Mouse (Mus musculus): Measurements from ENCODE around the gene Plxnb2. TPM values are rescaled to one million over a fixed set of nuclear protein-coding genes. Genes with fewer than 3 reads are reported as not detected.
A peak's percentile ranks its signal among the peaks of the same experiment; 100 is the strongest.

The Plxnb2 gene
- polyA plus RNA-seq (2012; rRNA removed) (212 and 268 TPM in 2 replicates), polyA plus RNA-seq (2014; fragmentation: Nextera tagmentation; extraction: Ambion mirVana) (170 and 183 TPM in 2 replicates)

DNA sequence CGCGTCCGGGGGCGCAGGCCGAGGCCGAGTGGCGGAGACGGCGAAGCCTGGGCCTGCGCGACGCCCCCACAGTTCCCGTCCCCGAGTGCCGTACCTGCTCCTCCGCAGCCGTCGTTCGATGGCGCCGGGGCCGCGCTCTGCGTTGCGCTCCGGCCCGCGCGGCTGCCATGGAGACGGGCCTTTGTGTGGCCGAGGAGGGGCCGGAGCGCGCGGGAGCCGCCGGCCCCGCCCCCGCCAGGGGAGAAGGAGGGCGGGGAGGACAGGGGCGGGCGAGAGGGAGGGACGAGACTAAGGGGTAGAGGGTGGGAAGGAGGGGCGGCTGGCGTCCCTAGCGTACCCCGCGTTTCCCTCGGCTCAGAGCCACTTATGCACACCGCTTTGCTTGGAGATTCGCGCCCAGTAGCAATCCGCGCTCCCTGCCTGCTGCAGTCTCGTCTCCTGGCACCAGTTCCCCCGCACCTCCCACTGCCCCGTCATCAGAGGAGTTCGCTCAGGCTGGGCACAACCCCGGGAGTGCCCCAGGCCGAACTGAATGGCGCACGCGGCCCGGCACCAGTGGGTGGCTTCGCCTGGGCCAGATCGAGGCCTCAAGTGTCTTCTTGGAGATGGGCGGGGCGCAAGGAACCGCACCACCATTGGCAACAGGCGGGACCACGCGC, at the start of gene Plxnb2:
TSS of gene Plxnb2 (minus strand) at position 218 of the 659 bp plus-strand sequence.
- ATAC-seq (ENCODE audit: low FRiP score, low read depth), result peak; percentile 92
- peak; percentile 83; the same call in 1 of the 2 replicates for TF ChIP-seq POLR2A (IDR thresholded peaks at IDR 0.05; ENCODE audit: borderline replicate concordance, extremely low read depth, insufficient read depth, insufficient read length)
- peak within 1 kb of the TSS; percentile 90 for H3K27ac ChIP-seq (replicated peaks; ENCODE audit: low read depth, low read length)

DNA sequence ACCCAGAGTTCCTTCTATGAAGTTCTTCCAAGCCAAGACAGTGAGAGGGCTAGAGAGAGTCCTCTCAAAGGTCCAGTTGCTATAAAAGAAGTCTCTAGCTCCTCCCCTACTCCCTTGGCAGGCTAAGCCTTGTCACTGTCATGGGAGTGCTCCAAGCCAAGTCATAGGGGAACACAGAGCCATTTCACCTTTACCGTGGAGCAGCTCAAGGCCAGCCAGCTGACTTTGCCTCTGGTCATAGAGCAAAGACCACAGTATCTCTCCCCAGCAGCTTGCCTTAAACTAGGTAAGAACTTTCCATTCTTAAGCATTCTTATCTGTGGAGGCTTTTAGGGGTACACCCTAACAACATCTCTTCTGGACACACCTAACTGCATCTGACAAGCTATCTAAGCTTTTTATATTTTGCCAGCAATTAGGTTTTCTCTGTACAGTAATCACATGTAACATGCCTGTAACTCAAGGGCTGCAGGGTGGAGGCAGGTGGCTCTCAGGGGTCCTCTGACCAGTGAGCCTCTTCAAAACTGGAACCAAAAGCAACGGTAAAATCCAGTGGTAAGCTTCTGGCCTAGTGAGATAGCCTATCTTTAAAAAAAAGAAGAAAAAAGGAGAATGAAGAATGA, 35.1 kb upstream of the Plxnb2 start:
- no peaks in the 10 kb centered on the region for H3K27me3 ChIP-seq (ENCODE audit: control insufficient read depth, insufficient read depth, low read length)
- H3K9me3 ChIP-seq (ENCODE audit: control insufficient read depth, low read length), result no peaks in the 10 kb centered on the region
- TF ChIP-seq POLR2A (IDR thresholded peaks at IDR 0.05; ENCODE audit: borderline replicate concordance, extremely low read depth, insufficient read depth, insufficient read length), result no peak
- H3K4me1 ChIP-seq (ENCODE audit: control insufficient read depth, insufficient read depth, low read length), result peaks cover 8% of the 10 kb centered on the region; the same call in 1 of the 2 replicates
- peaks cover 14% of the 10 kb centered on the region; the same call in 1 of the 2 replicates for H3K36me3 ChIP-seq (ENCODE audit: control insufficient read depth, insufficient read depth, low read length)
- no peak overlapping the region for H3K4me2 ChIP-seq (replicated peaks; ENCODE audit: low read depth, low read length, severe bottlenecking)
- no peak overlapping the region for H3K4me3 ChIP-seq (replicated peaks; ENCODE audit: low read length)
- no peak for ATAC-seq (ENCODE audit: low FRiP score, low read depth)
- H3K9ac ChIP-seq (ENCODE audit: low read depth, low read length, severe bottlenecking), result no peak overlapping the region
- H3K27ac ChIP-seq (replicated peaks; ENCODE audit: low read depth, low read length), result no peak overlapping the region
- DNase-seq (ENCODE audit: low spot score), result no peak
- WGBS, result 90% methylated on average over 2 of the region's 2 CpGs

More for the DNA sequence above, at the start of gene Plxnb2:
- DNase-seq (ENCODE audit: low spot score), result peak; percentile 88
- Histone ChIP-seq H3K9ac (ENCODE audit: low read depth, low read length, severe bottlenecking) (peak within 1 kb of the TSS; percentile 78), H3K4me2 (replicated peaks; ENCODE audit: low read depth, low read length, severe bottlenecking) (peak within 1 kb of the TSS; percentile 75), H3K9me3 (ENCODE audit: control insufficient read depth, low read length) (no peaks in the 10 kb centered on the region), H3K36me3 (ENCODE audit: control insufficient read depth, insufficient read depth, low read length) (no peaks in the 10 kb centered on the region), H3K27me3 (ENCODE audit: control insufficient read depth, insufficient read depth, low read length) (no peaks in the 10 kb centered on the region), H3K4me1 (ENCODE audit: control insufficient read depth, insufficient read depth, low read length) (peaks cover 44% of the 10 kb centered on the region), H3K4me3 (replicated peaks; ENCODE audit: low read length) (peak within 1 kb of the TSS; percentile 67)
- WGBS, result under 1% methylated on average over 35 of the region's 72 CpGs

DNA sequence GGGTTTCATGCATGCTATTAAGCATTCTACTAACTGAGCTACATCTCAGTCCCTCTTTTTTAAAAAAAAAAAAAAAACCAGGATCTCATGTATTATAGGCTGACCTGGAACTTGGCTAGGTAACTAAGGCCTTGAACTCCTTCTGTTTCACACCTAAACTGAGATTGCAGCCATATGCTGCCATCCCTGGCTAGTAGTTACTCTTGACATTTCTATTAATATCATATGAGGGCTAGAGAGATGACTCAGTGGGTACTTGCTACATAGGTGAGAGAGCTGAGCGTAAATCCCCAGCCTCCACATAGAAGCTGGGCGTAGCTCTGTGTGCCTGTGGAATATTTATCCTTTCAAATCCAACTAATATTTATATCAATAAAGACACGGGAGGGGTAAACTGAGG, 34.4 kb upstream of the Plxnb2 start:
- H3K27ac ChIP-seq (replicated peaks; ENCODE audit: low read depth, low read length), result no peak overlapping the region
- DNase-seq (ENCODE audit: low spot score), result no peak
- no peaks in the 10 kb centered on the region for H3K27me3 ChIP-seq (ENCODE audit: control insufficient read depth, insufficient read depth, low read length)
- no peak for ATAC-seq (ENCODE audit: low FRiP score, low read depth)
- H3K4me2 ChIP-seq (replicated peaks; ENCODE audit: low read depth, low read length, severe bottlenecking), result no peak overlapping the region
- H3K9ac ChIP-seq (ENCODE audit: low read depth, low read length, severe bottlenecking), result no peak overlapping the region
- H3K4me3 ChIP-seq (replicated peaks; ENCODE audit: low read length), result no peak overlapping the region
- no peak for TF ChIP-seq POLR2A (IDR thresholded peaks at IDR 0.05; ENCODE audit: borderline replicate concordance, extremely low read depth, insufficient read depth, insufficient read length)
- 96% methylated on average over 3 of the region's 3 CpGs for WGBS
- H3K36me3 ChIP-seq (ENCODE audit: control insufficient read depth, insufficient read depth, low read length), result peaks cover 14% of the 10 kb centered on the region; the same call in 1 of the 2 replicates
- peaks cover 8% of the 10 kb centered on the region; the same call in 1 of the 2 replicates for H3K4me1 ChIP-seq (ENCODE audit: control insufficient read depth, insufficient read depth, low read length)
- no peaks in the 10 kb centered on the region for H3K9me3 ChIP-seq (ENCODE audit: control insufficient read depth, low read length)

DNA sequence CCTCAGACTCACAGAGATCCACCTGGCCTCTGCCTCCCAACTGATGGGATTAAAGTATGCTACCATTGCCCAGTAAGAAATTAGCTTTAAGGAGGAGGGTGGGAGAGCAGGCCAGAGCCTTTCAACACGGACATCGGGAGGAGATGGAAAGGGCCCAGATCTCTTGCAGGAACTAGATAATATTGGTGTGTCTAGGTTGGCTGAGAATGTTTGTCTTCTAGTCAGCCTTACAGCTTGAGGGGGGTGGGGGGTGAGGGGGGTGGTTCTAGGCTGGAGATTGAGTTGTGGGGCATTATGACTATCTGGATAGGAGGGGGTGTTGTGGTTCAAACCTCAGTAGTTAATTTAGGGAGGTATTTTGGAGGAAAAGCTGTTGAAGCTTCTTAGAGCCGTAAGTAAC, 32.9 kb upstream of the Plxnb2 start:
- 89% methylated on average over 3 of the region's 3 CpGs for WGBS
- ATAC-seq (ENCODE audit: low FRiP score, low read depth), result no peak
- TF ChIP-seq POLR2A (IDR thresholded peaks at IDR 0.05; ENCODE audit: borderline replicate concordance, extremely low read depth, insufficient read depth, insufficient read length), result no peak
- Histone ChIP-seq H3K27me3 (ENCODE audit: control insufficient read depth, insufficient read depth, low read length) (no peaks in the 10 kb centered on the region), H3K4me2 (replicated peaks; ENCODE audit: low read depth, low read length, severe bottlenecking) (no peak overlapping the region), H3K9ac (ENCODE audit: low read depth, low read length, severe bottlenecking) (no peak overlapping the region), H3K9me3 (ENCODE audit: control insufficient read depth, low read length) (no peaks in the 10 kb centered on the region), H3K4me3 (replicated peaks; ENCODE audit: low read length) (no peak overlapping the region), H3K27ac (replicated peaks; ENCODE audit: low read depth, low read length) (no peak overlapping the region), H3K36me3 (ENCODE audit: control insufficient read depth, insufficient read depth, low read length) (peaks cover 14% of the 10 kb centered on the region; the same call in 1 of the 2 replicates), H3K4me1 (ENCODE audit: control insufficient read depth, insufficient read depth, low read length) (peaks cover 8% of the 10 kb centered on the region; the same call in 1 of the 2 replicates)
- no peak for DNase-seq (ENCODE audit: low spot score)

DNA sequence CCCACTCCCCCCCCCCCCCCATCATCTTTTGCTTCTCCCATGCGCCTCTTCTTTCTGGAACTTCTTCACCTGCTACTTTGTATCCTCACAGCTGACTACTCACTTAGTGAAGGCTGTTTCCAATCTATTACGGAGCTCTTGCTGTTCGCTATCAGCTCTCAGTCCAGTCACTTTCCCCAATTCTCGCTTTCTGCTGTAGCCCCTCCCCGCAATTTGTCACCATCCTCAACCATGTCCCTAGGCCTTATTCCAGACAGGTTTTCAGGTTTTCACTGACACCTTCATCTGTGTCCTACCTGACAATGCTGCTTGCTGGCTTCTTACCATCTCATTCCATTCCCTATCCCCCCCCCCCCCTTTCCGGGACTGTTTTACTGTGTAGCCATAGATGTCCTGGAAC, 31.9 kb upstream of the Plxnb2 start:
- TF ChIP-seq POLR2A (IDR thresholded peaks at IDR 0.05; ENCODE audit: borderline replicate concordance, extremely low read depth, insufficient read depth, insufficient read length), result no peak
- DNase-seq (ENCODE audit: low spot score) (no peak), ATAC-seq (ENCODE audit: low FRiP score, low read depth) (no peak)
- no peak overlapping the region for H3K27ac ChIP-seq (replicated peaks; ENCODE audit: low read depth, low read length)
- no peaks in the 10 kb centered on the region for H3K27me3 ChIP-seq (ENCODE audit: control insufficient read depth, insufficient read depth, low read length)
- H3K36me3 ChIP-seq (ENCODE audit: control insufficient read depth, insufficient read depth, low read length), result peaks cover 14% of the 10 kb centered on the region; the same call in 1 of the 2 replicates
- 48% methylated on average over 6 of the region's 6 CpGs for WGBS
- no peaks in the 10 kb centered on the region for H3K9me3 ChIP-seq (ENCODE audit: control insufficient read depth, low read length)
- H3K9ac ChIP-seq (ENCODE audit: low read depth, low read length, severe bottlenecking), result peak overlapping the region; percentile 96; the same call in 1 of the 2 replicates
- H3K4me2 ChIP-seq (replicated peaks; ENCODE audit: low read depth, low read length, severe bottlenecking), result peak overlapping the region; percentile 85
- H3K4me1 ChIP-seq (ENCODE audit: control insufficient read depth, insufficient read depth, low read length), result peaks cover 8% of the 10 kb centered on the region; the same call in 1 of the 2 replicates
- H3K4me3 ChIP-seq (replicated peaks; ENCODE audit: low read length), result peak overlapping the region; percentile 94
